Mouse (Mus musculus): Measurements from ENCODE around the gene Xpnpep2.

Xpnpep2 gene

DNA sequence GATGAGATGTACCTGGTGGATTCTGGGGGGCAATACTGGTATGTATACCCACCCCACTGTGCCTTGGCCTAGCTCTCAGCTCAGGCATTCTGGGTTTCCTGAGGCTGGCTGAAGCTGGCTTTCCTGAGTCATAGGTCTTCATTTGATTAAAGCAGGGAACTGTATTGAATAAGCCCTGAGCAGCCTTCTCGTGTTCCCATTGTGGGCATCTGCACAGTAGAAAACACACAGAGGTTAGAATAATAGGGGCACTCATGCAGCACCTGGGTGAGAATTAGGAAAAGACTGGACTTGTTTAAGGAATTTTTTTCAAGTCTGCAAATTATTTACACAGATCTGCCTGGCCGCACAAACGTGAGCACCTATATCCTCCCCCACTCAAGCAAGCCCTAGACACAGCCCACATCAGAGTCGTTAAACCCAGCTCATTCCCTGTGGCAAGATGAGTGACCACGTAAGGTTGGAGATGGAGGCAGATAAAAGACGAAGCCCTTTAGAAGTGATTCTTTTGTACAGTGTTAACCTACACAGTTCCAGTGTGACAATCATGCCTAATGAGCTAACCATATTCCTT is 18.5 kb downstream of the Xpnpep2 start:
- no peak for DNase-seq

GRCm38 (mm10) chrX:48127502-48128218 is 19.1 kb downstream of the Xpnpep2 start:
- peak; percentile 37 for DNase-seq

- no peak for DNase-seq
Observed at GRCm38 (mm10) chrX:48129167-48129566, 20.6 kb downstream of the Xpnpep2 start.

DNA sequence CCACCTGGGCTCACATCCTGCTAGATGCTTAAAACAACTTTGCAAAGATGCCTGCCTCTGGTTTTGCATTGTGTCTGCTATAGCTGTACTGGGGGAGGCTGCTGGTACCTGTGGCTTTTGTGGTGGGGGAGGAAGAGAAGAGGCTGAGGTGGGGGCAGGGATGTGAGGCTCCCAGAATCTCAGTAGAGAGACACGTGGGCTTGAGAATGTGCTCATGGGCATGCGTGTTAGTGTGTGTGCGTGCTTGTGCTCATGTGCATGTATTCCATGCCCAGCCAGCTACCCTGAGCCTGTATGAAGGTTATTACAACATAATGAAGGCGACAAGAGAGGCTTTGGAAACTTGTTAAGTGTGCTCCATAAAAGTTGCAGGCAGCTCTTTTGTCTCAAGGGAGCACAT is 28.4 kb downstream of the Xpnpep2 start:
- DNase-seq, result peak; percentile 6

GRCm38 (mm10) chrX:48138011-48138410 is 29.5 kb downstream of the Xpnpep2 start:
- DNase-seq, result peak; percentile 40

- peak; percentile 31 for DNase-seq
Observed at GRCm38 (mm10) chrX:48138539-48139275, 30.2 kb downstream of the Xpnpep2 start.

DNA sequence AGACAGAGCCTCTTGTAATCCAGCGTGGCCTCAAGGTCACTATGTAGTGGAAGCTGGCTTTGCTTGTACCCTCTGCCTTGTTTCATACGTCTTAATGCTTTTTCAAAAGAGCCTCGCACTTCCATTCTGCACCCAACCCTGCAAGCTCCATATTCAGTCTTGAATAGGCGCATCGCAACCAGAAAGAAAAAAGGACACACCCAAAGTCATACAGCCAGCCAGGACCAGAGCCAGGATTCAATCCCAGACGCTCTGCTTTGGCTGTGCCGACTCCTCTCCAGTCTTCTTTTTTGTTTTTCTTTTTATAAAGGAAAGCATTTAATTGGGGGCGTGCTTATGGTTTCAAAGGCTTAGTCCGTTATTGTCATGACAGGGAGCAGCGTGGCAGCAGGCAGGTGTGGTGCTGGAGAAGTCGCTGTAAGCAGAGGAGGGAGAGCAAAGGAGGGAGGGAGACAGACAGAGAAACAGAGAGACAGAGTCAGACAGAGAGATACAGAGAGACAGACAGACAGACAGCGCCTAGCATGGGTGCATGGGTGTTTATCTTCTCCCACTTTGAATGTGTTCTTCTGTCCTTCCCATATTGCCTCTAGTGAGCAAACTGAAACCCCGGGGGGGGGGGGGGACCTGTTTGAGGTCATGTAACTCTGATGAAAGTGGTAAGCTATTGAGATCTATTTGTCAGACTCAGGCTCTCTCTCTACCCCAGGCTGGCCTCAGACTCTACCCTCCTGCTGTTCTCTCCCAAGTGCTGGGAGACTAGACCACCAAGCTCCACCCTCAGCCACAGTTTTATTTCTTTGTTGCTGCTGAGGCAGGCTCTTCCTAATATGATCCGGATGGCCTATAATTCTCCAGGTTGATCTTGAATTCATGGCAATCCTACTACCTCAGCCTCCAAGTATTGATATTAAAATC is 31.1 kb downstream of the Xpnpep2 start:
- DNase-seq, result peak; percentile 7

DNA sequence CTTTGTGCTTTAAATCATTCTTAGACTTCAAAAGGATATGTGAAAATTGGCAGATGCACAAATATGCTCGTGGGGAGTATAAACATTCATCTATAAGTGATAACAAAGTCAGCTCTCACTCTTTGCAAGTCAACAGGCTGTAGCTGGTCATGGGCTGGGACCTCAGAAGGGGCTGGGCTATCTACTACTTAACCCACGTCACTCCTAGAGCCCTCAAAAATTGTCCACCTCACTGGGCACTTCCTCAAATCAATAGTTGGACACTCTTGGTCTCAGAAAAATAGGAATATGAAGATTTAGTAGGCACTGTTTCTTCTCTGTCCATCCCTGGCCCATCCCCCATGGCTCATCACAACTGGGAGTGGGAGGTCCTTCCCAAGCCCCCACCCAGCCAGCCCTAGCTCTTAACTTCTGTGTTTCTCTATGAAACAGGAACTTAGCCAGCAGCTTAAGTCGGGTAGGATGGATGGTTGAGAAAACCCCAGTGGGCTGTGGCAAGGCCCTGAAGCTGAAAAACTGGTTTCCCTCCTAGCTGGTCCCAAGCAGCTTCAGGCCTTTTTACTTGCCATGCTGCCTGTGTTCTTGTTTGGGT is 31.9 kb downstream of the Xpnpep2 start:
- peak; percentile 50 for DNase-seq

DNA sequence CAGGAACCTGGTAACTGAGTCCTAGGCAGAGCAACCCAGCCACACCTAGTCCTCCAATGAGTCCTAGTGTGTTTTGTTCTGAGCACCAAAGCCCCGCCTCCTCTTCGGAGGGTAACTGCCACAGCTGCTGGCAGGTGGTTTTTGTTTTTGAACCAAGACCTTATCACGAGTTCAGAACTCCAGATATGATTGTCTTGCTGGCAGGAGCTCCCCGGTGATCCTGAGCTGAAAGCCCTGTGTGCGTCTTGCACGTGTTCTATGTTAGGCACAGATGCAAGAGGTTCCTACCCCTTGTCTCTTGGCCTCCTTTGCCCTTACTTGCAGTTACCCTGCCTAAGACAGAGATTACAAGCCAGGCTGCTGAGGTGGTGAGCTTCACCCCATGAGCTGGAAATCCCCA is 33.0 kb downstream of the Xpnpep2 start:
- peak; percentile 40 for DNase-seq

- peak; percentile 62 for DNase-seq
Observed at GRCm38 (mm10) chrX:48143415-48144335, 35.1 kb downstream of the Xpnpep2 start.

DNA sequence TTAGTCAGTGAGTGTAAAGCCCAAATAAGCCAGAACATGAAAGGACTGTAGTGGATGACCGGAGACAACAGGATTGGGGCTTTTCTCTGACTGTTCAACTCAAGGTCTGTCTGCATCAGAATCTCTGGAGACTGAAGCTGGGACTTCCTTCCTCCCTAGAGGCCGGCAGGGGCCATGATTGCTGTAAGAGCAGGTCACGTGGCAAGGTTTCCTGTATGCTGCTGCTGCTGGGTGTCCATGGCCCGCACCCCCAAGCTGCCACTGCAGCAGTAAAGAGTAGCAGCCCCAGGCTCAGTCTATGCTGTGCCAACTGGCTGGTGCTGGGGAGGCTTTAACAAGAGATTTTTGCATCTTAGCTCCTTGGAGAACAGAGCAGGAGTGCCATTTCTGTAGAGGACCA is 37.7 kb downstream of the Xpnpep2 start, which contains the start of gene Sash3:
TSS of gene Sash3 (plus strand) at position 175 of the 400 bp plus-strand sequence.
- DNase-seq, result peak; percentile 65

DNA sequence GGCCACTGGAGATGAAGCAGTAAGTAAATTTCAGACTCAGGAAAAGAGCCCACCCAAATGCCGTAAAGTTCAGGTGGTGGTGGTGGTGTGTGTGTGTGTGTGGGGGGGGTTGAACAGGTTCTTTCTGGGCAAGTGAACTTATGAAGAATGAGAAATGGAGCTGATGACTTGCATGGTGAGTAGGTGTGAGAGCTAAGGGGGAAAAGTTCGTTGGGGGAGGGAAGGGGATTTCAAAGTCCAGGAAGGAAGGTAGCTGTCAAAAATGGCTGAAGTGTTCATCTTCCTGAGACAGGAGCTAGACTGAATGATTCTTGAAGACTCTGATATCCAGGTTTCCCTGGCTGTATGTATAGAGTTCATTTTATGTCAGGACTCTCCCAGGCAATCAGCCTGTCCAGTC is 38.7 kb downstream of the Xpnpep2 start:
- DNase-seq, result no peak

- DNase-seq, result peak; percentile 29
Observed at GRCm38 (mm10) chrX:48147741-48148186, 39.2 kb downstream of the Xpnpep2 start.

DNA sequence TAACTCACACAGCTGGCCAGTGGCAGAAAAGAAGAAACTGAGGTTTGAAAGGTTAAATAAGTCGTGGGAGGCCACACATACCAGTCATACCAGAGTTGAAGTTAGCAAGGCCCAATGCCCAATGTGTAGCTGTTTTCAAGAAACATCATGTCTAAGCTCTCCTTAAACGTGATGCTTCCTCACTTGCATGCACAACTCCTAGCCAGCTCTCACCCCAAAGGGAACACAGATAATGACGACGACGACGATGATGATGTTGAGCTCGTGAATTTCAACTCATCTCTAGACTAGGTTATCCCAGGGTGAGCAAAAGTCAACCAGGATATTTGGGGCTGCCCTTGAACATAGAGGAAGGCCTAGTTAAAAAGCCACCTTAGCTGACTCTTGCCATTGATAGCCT is 43.6 kb downstream of the Xpnpep2 start:
- DNase-seq, result no peak

DNA sequence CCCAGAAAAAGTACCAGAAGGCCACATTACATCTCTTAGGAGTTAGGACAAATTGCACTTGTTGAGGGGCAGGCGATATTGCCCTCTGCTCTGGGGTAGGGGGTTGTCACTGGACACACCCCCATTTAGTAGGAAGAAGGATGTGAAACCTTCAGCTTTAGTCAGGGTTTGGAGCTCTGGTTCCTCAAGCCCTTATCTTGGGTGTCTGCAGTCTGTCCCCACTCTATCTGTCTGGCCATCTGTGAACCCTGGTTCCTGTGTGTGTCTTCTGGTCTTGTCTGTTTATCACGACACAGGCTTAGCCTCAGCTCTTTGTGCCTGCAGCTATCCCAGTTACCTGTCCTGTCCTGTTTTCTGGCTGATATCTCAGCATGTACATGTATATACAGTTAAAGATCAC is 44.9 kb downstream of the Xpnpep2 start:
- DNase-seq, result peak; percentile 35

DNA sequence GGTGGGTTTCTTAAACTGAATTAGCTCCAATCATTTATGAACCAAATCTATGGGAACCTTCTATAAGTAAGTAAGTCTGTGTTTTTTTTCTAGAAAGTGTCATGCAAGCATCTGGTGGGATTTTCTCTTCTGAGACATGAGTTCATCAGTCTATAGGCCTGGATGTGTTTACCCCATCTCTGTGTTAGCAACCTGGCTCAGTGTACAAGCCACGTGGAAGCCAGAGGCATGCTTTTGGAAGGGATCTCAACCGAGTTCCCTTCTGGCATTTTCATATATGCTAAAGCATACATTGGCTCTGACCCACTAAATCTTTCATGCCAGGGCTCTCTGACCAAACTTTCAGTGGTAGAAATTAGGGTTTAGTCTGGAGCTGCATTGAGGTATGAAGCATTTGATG is 45.4 kb downstream of the Xpnpep2 start:
- no peak for DNase-seq

GRCm38 (mm10) chrX:48155489-48155888 is 47.0 kb downstream of the Xpnpep2 start:
- DNase-seq, result no peak

GRCm38 (mm10) chrX:48157396-48157795 is 48.9 kb downstream of the Xpnpep2 start:
- DNase-seq, result no peak

- DNase-seq, result no peak
Observed at GRCm38 (mm10) chrX:48158229-48158919, 49.8 kb downstream of the Xpnpep2 start.

- DNase-seq, result no peak
Observed at GRCm38 (mm10) chrX:48169892-48170291, 61.4 kb downstream of the Xpnpep2 start.

GRCm38 (mm10) chrX:48170368-48170767 is 61.8 kb downstream of the Xpnpep2 start:
- DNase-seq, result no peak

Measured in lung, postnatal 36 days (tissue).